In the genomic region with DNA sequence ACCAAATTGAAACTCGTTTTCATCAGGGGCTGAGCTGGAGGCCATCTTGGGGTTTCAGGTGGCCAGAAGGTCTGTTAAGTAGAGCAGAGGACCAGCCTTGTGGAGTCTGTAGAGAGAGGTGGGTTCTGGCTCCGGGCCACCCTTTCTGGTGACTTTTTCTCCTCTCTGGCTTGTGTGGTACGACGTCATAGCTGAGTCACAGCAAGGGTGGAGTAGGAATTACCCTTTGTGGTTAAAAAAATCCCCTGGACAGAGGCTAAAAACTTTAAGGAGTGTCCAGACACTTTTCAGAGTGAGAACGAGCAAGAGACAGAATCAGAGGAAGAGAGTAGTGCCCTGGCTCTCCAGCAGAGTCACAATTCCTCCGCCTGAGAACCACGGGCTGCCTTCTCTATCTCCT, we compare ENCODE assay signal across 17 mouse cellular contexts. TPM values are rescaled to one million over a fixed set of nuclear protein-coding genes. Genes with fewer than 3 reads are reported as not detected.
DNase-seq lines count a peak whose midpoint lies in the region; ATAC-seq lines count a peak whose summit lies in the region.
"Had no signal": no experiment of that assay in that cellular context is flagged by ENCODE, and none has a peak within 500 bp of the region (broad histone marks: within the 10 kb centered on the region; RNA-seq: fewer than 3 reads in every experiment).

No protein-coding gene starts in this region.

- H3K4me1 ChIP-seq in kidney, embryonic 15.5 days: peaks cover 28% of the 10 kb centered on the region
- peaks cover 2% of the 10 kb centered on the region; the same call in 1 of the 2 replicates for H3K4me1 ChIP-seq in hindbrain, embryonic 16.5 days (ENCODE audit: control insufficient read depth, insufficient read depth, low read depth, low read length)
- H3K4me1 ChIP-seq in forebrain, embryonic 13.5 days: no peaks in the 10 kb centered on the region
- H3K4me1 ChIP-seq: midbrain, embryonic 15.5 days had no signal

- no peaks in the 10 kb centered on the region for H3K36me3 ChIP-seq in kidney, embryonic 15.5 days
- no peaks in the 10 kb centered on the region for H3K36me3 ChIP-seq in hindbrain, embryonic 16.5 days (ENCODE audit: control insufficient read depth, insufficient read depth, low read length)
- no peaks in the 10 kb centered on the region for H3K36me3 ChIP-seq in forebrain, embryonic 13.5 days (ENCODE audit: poor library complexity, severe bottlenecking)
- H3K36me3 ChIP-seq: midbrain, embryonic 15.5 days had no signal

- peak; percentile 18; the same call in 1 of the 2 replicates for ATAC-seq in common myeloid progenitor, adult 5-6 weeks (replicated peaks; ENCODE audit: low read depth, poor library complexity, severe bottlenecking)
- no peak for ATAC-seq in kidney, embryonic 15.5 days (replicated peaks; ENCODE audit: low FRiP score)
- ATAC-seq in hindbrain, embryonic 16.5 days: no peak
- ATAC-seq in forebrain, embryonic 13.5 days: no peak
- ATAC-seq: midbrain, embryonic 15.5 days had no signal

- WGBS in kidney, embryonic 15.5 days: 80% methylated on average over 7 of the region's 7 CpGs
- WGBS in hindbrain, embryonic 16.5 days: 85% methylated on average over 7 of the region's 7 CpGs
- 76% methylated on average over 7 of the region's 7 CpGs for WGBS in forebrain, embryonic 13.5 days

- H3K27ac ChIP-seq in kidney, embryonic 15.5 days: no peak overlapping the region
- H3K27ac ChIP-seq in hindbrain, embryonic 16.5 days (ENCODE audit: low read depth, low read length): no peak overlapping the region
- H3K27ac ChIP-seq in forebrain, embryonic 13.5 days: no peak overlapping the region
- H3K27ac ChIP-seq: layer of hippocampus, adult 2 months; left cerebral cortex, adult 2 months; macrophage; midbrain, embryonic 15.5 days had no signal

- H3K9ac ChIP-seq in kidney, embryonic 15.5 days: no peak overlapping the region
- H3K9ac ChIP-seq in hindbrain, embryonic 16.5 days (ENCODE audit: low read depth, low read length): no peak overlapping the region
- no peak overlapping the region for H3K9ac ChIP-seq in forebrain, embryonic 13.5 days
- H3K9ac ChIP-seq: midbrain, embryonic 15.5 days had no signal

- DNase-seq in 3T3-L1 (ENCODE audit: low read depth, low spot score): peak; percentile 93
- peak; percentile 85 for DNase-seq in CD4-positive helper T cell, adult 2 months (ENCODE audit: low read depth, low spot score)
- DNase-seq in naive thymus-derived CD4-positive, alpha-beta T cell, adult 2 months (ENCODE audit: low read depth): peak; percentile 63
- DNase-seq: adrenal gland, postnatal 36 days; cerebellum, postnatal 10 days; gastrocnemius, postnatal 14 days; heart, postnatal 36 days; lung, adult 2 months had no signal

- H3K4me2 ChIP-seq in kidney, embryonic 15.5 days: no peak overlapping the region
- H3K4me2 ChIP-seq in hindbrain, embryonic 16.5 days (ENCODE audit: low read length): no peak overlapping the region
- H3K4me2 ChIP-seq in forebrain, embryonic 13.5 days: no peak overlapping the region
- H3K4me2 ChIP-seq: heart, embryonic 11.5 days; midbrain, embryonic 15.5 days had no signal

- no peaks in the 10 kb centered on the region for H3K9me3 ChIP-seq in kidney, embryonic 15.5 days (replicated peaks)
- H3K9me3 ChIP-seq in hindbrain, embryonic 16.5 days (ENCODE audit: control insufficient read depth, low read length): no peaks in the 10 kb centered on the region
- no peaks in the 10 kb centered on the region for H3K9me3 ChIP-seq in forebrain, embryonic 13.5 days (replicated peaks)
- H3K9me3 ChIP-seq: midbrain, embryonic 15.5 days had no signal

- H3K27me3 ChIP-seq in kidney, embryonic 15.5 days: no peaks in the 10 kb centered on the region
- no peaks in the 10 kb centered on the region for H3K27me3 ChIP-seq in hindbrain, embryonic 16.5 days (replicated peaks; ENCODE audit: control insufficient read depth, insufficient read depth, low read length)
- peaks cover 8% of the 10 kb centered on the region; the same call in 1 of the 2 replicates for H3K27me3 ChIP-seq in forebrain, embryonic 13.5 days
- H3K27me3 ChIP-seq: midbrain, embryonic 15.5 days had no signal

- no peak overlapping the region for H3K4me3 ChIP-seq in kidney, embryonic 15.5 days (replicated peaks)
- no peak overlapping the region for H3K4me3 ChIP-seq in hindbrain, embryonic 16.5 days (ENCODE audit: low read length)
- no peak overlapping the region for H3K4me3 ChIP-seq in forebrain, embryonic 13.5 days
- H3K4me3 ChIP-seq: layer of hippocampus, adult 2 months; left cerebral cortex, adult 2 months; midbrain, embryonic 15.5 days had no signal

RNA-seq across cellular contexts. Expression of gene Traf1, which starts 3.5 kb away (rescaled TPM):
- total RNA-seq in common myeloid progenitor, adult 5-6 weeks (2017): 0.69 and 1.3 TPM in 2 replicates
- polyA plus RNA-seq in kidney, embryonic 15.5 days (2015; fragmentation: Nextera tagmentation; extraction: Ambion mirVana): 23.2 and 25.4 TPM in 2 replicates
- 2.5 and 4.0 TPM in 2 replicates for polyA plus RNA-seq in hindbrain, embryonic 16.5 days (2015; fragmentation: Nextera tagmentation; extraction: Ambion mirVana)
- 0.13 and 0.34 TPM in 2 replicates for polyA plus RNA-seq in forebrain, embryonic 13.5 days (2015; fragmentation: Nextera tagmentation; extraction: Ambion mirVana)

RNA-seq across cellular contexts. Expression of gene Phf19, which starts 44.2 kb away (rescaled TPM):
- total RNA-seq in common myeloid progenitor, adult 5-6 weeks (2017): 5.8 and 9.6 TPM in 2 replicates
- 24.6 and 26.3 TPM in 2 replicates for polyA plus RNA-seq in kidney, embryonic 15.5 days (2015; fragmentation: Nextera tagmentation; extraction: Ambion mirVana)
- polyA plus RNA-seq in hindbrain, embryonic 16.5 days (2015; fragmentation: Nextera tagmentation; extraction: Ambion mirVana): 2.2 and 2.7 TPM in 2 replicates
- polyA plus RNA-seq in forebrain, embryonic 13.5 days (2015; fragmentation: Nextera tagmentation; extraction: Ambion mirVana): 4.2 and 4.5 TPM in 2 replicates
